Mouse (Mus musculus): Measurements from ENCODE around the gene Ugt2b36. TPM values are rescaled to one million over a fixed set of nuclear protein-coding genes. Genes with fewer than 3 reads are reported as not detected.
"Not testable (repeated sequence)": the region's sequence is repeated elsewhere in the genome, so short reads cannot be mapped to it uniquely, and the experiment has no call there.

Gene Ugt2b36
- total RNA-seq (2018; cell fraction: chromatin; rRNA removed), result not detected
- not detected for total RNA-seq (2018; cell fraction: cytosol; rRNA removed)
- not detected for total RNA-seq (2018; cell fraction: nucleus; rRNA removed)
- polyA plus RNA-seq (2018), result not detected in 3 replicates

GRCm38 (mm10) chr5:87092346-87093027 is at the start of gene Ugt2b36:
Gene Ugt2b36, minus strand, starts transcription at chr5:87092555.
- WGBS (ENCODE audit: missing documents), result 83% methylated on average over 1 of the region's 1 CpGs
- no peaks in the 10 kb centered on the region for H3K79me2 ChIP-seq (ENCODE audit: inconsistent target)
- H3K36me3 ChIP-seq (ENCODE audit: inconsistent target), result no peaks in the 10 kb centered on the region
- no peak within 1 kb of the TSS for H3K4me3 ChIP-seq (ENCODE audit: inconsistent target)
- no peak within 1 kb of the TSS for H3K27ac ChIP-seq

- H3K4me3 ChIP-seq (ENCODE audit: inconsistent target); H3K36me3 ChIP-seq (ENCODE audit: inconsistent target); H3K79me2 ChIP-seq (ENCODE audit: inconsistent target); H3K27ac ChIP-seq: not testable (repeated sequence)
- WGBS (ENCODE audit: missing documents), result 100% methylated on average over 1 of the region's 2 CpGs
These were observed 47.8 kb upstream of the Ugt2b36 start, which contains the start of gene Ugt2b5 for GRCm38 (mm10) chr5:87140196-87140595. Gene Ugt2b5, minus strand, starts transcription at chr5:87140318.

GRCm38 (mm10) chr5:87103697-87104096 is 11.3 kb upstream of the Ugt2b36 start:
- 100% methylated on average over 1 of the region's 1 CpGs for WGBS (ENCODE audit: missing documents)

GRCm38 (mm10) chr5:87091111-87091510 is 1.2 kb downstream of the Ugt2b36 start:
- no peak overlapping the region for H3K27ac ChIP-seq
- H3K36me3 ChIP-seq (ENCODE audit: inconsistent target), result no peaks in the 10 kb centered on the region
- no peaks in the 10 kb centered on the region for H3K79me2 ChIP-seq (ENCODE audit: inconsistent target)
- no peak overlapping the region for H3K4me3 ChIP-seq (ENCODE audit: inconsistent target)

More at GRCm38 (mm10) chr5:87103697-87104096, 11.3 kb upstream of the Ugt2b36 start:
- H3K27ac ChIP-seq; H3K4me3 ChIP-seq (ENCODE audit: inconsistent target); H3K79me2 ChIP-seq (ENCODE audit: inconsistent target); H3K36me3 ChIP-seq (ENCODE audit: inconsistent target): not testable (repeated sequence)

- Histone ChIP-seq H3K27ac (no peak overlapping the region), H3K36me3 (ENCODE audit: inconsistent target) (no peaks in the 10 kb centered on the region), H3K4me3 (ENCODE audit: inconsistent target) (no peak overlapping the region), H3K79me2 (ENCODE audit: inconsistent target) (no peaks in the 10 kb centered on the region)
These were observed 3.1 kb downstream of the Ugt2b36 start for GRCm38 (mm10) chr5:87089264-87089663.

- Histone ChIP-seq H3K36me3 (ENCODE audit: inconsistent target) (no peaks in the 10 kb centered on the region), H3K4me3 (ENCODE audit: inconsistent target) (no peak overlapping the region), H3K79me2 (ENCODE audit: inconsistent target) (no peaks in the 10 kb centered on the region), H3K27ac (no peak overlapping the region)
- 85% methylated on average over 3 of the region's 3 CpGs for WGBS (ENCODE audit: missing documents)
These were observed 6.1 kb downstream of the Ugt2b36 start for GRCm38 (mm10) chr5:87086269-87086668.

GRCm38 (mm10) chr5:87030624-87031023 is 61.7 kb downstream of the Ugt2b36 start:
- WGBS (ENCODE audit: missing documents), result 93% methylated on average over 1 of the region's 1 CpGs
- H3K4me3 ChIP-seq (ENCODE audit: inconsistent target), result no peak overlapping the region
- no peaks in the 10 kb centered on the region for H3K36me3 ChIP-seq (ENCODE audit: inconsistent target)
- H3K79me2 ChIP-seq (ENCODE audit: inconsistent target), result no peaks in the 10 kb centered on the region
- H3K27ac ChIP-seq, result no peak overlapping the region

- 68% methylated on average over 3 of the region's 3 CpGs for WGBS (ENCODE audit: missing documents)
- H3K79me2 ChIP-seq (ENCODE audit: inconsistent target), result no peaks in the 10 kb centered on the region
- H3K36me3 ChIP-seq (ENCODE audit: inconsistent target), result no peaks in the 10 kb centered on the region
- no peak overlapping the region for H3K27ac ChIP-seq
- H3K4me3 ChIP-seq (ENCODE audit: inconsistent target), result no peak overlapping the region
These were observed 65.0 kb downstream of the Ugt2b36 start for GRCm38 (mm10) chr5:87027359-87027758.

Other genes with a start within 250 kb of the Ugt2b36 start
- gene Ugt2b34, start 185.6 kb downstream of the Ugt2b36 start, polyA plus RNA-seq (2018), result not detected in 3 replicates
- not detected in 3 replicates for gene Ugt2b1, start 166.0 kb downstream of the Ugt2b36 start, polyA plus RNA-seq (2018)
- not detected in 3 replicates for gene Ugt2b35, start 91.7 kb downstream of the Ugt2b36 start, polyA plus RNA-seq (2018)
- gene Ugt2b5, start 47.8 kb upstream of the Ugt2b36 start, polyA plus RNA-seq (2018), result not detected in 3 replicates
- gene Ugt2b37, start 162.2 kb upstream of the Ugt2b36 start, polyA plus RNA-seq (2018), result not detected in 3 replicates
- not detected in 3 replicates for gene Ugt2a3, start 244.6 kb upstream of the Ugt2b36 start, polyA plus RNA-seq (2018)